Mouse (Mus musculus) intestine, embryonic 14.5 days (tissue): ENCODE data around the gene Th. TPM values are rescaled to one million over a fixed set of nuclear protein-coding genes. Genes with fewer than 3 reads are reported as not detected.

ENCODE experiments used
- ATAC-seq: fragments of 200-750 bp; cut with Nextera tagmentation; replicated peaks from 2 replicates; pipeline ENCODE4 v1.8.0; 2017; ENCODE audit warnings: low read depth, moderate number of reproducible peaks, moderate TSS enrichment, moderate library complexity; ENCODE audit not compliant: low FRiP score, low TSS enrichment
- DNase-seq: peaks from one replicate; pipeline ENCODE4 v3.0.0-alpha.2; 2018; ENCODE audit warnings: low spot score
- H3K27ac ChIP-seq: fragments of 300-500 bp; sonication (generic); 2 replicates; pipeline ENCODE4 v1.5.1; 2014; ENCODE audit warnings: low read depth, mild to moderate bottlenecking, control low read depth
- H3K27me3 ChIP-seq: fragments of 300-500 bp; sonication (generic); replicated peaks from 2 replicates; pipeline ENCODE4 v1.6.1; 2014; ENCODE audit warnings: low read length, control low read depth; ENCODE audit not compliant: control insufficient read depth, insufficient read depth
- H3K36me3 ChIP-seq: fragments of 300-500 bp; sonication (generic); 2 replicates; pipeline ENCODE4 v1.6.1; 2014; ENCODE audit warnings: low read length, control low read depth; ENCODE audit not compliant: control insufficient read depth, insufficient read depth
- H3K4me1 ChIP-seq: fragments of 300-500 bp; sonication (generic); replicated peaks from 2 replicates; pipeline ENCODE4 v1.6.1; 2014; ENCODE audit warnings: low read length, control low read depth, mixed read lengths; ENCODE audit not compliant: control insufficient read depth, insufficient read depth
- H3K4me2 ChIP-seq: fragments of 300-500 bp; sonication (generic); 2 replicates; pipeline ENCODE4 v1.6.1; 2014; ENCODE audit warnings: low read length
- H3K4me3 ChIP-seq: fragments of 300-500 bp; sonication (generic); 2 replicates; pipeline ENCODE4 v1.5.1; 2014; ENCODE audit warnings: low read depth, low read length, control low read depth, mixed read lengths
- H3K9ac ChIP-seq: fragments of 300-500 bp; sonication (generic); 2 replicates; pipeline ENCODE4 v1.6.1; 2014; ENCODE audit warnings: mild to moderate bottlenecking, low read length
- H3K9me3 ChIP-seq: fragments of 300-500 bp; sonication (generic); 2 replicates; pipeline ENCODE4 v1.6.1; 2016; ENCODE audit warnings: low read length, control low read depth; ENCODE audit not compliant: control insufficient read depth
- WGBS: fragments of 180-500 bp; shearing (Covaris S2); extraction: QIAGEN DNeasy Blood & Tissue Kit; methylation state at CpG from one replicate; pipeline ENCODE4 v1.1.7; 2014; 5-methylcytosine and 5-hydroxymethylcytosine counted together
- polyA plus RNA-seq: library from polyadenylated mRNA; unstranded; fragments of >200 nt; fragmentation: Nextera tagmentation; extraction: Ambion mirVana; gene quantifications from 2 replicates; pipeline ENCODE4 v1.2.1, GENCODE M21; 2014

Gene Th
- polyA plus RNA-seq, 1 experiment from 2014 or later, result 1.1 TPM

- DNase-seq, result no peak
- 75% methylated on average over 2 of the region's 2 CpGs for WGBS
Measured at GRCm38 (mm10) chr7:142910104-142910503, 20.8 kb downstream of the Th start.

GRCm38 (mm10) chr7:142909622-142910021, 21.3 kb downstream of the Th start:
- H3K36me3 ChIP-seq, result no peaks in the 10 kb centered on the region
- H3K27me3 ChIP-seq, result no peaks in the 10 kb centered on the region
- no peaks in the 10 kb centered on the region for H3K4me1 ChIP-seq
- no peak overlapping the region for H3K4me2 ChIP-seq
- no peak overlapping the region for H3K27ac ChIP-seq
- no peak overlapping the region for H3K9ac ChIP-seq
- ATAC-seq (no peak), DNase-seq (no peak)
- H3K9me3 ChIP-seq, result no peaks in the 10 kb centered on the region
- H3K4me3 ChIP-seq, result no peak overlapping the region
- WGBS, result 36% methylated on average over 2 of the region's 2 CpGs

More at GRCm38 (mm10) chr7:142910104-142910503, 20.8 kb downstream of the Th start:
- Histone ChIP-seq H3K27me3 (no peaks in the 10 kb centered on the region), H3K4me2 (no peak overlapping the region), H3K36me3 (no peaks in the 10 kb centered on the region), H3K4me3 (no peak overlapping the region), H3K9ac (no peak overlapping the region), H3K27ac (no peak overlapping the region), H3K9me3 (no peaks in the 10 kb centered on the region), H3K4me1 (no peaks in the 10 kb centered on the region)
- ATAC-seq, result no peak

- Histone ChIP-seq H3K36me3 (no peaks in the 10 kb centered on the region), H3K27me3 (no peaks in the 10 kb centered on the region), H3K27ac (no peak overlapping the region), H3K9ac (no peak overlapping the region), H3K9me3 (no peaks in the 10 kb centered on the region), H3K4me3 (no peak overlapping the region), H3K4me2 (no peak overlapping the region), H3K4me1 (no peaks in the 10 kb centered on the region)
- ATAC-seq, result no peak
- no peak for DNase-seq
- WGBS, result 63% methylated on average over 5 of the region's 5 CpGs
Measured at GRCm38 (mm10) chr7:142905606-142906005, 25.3 kb downstream of the Th start.

GRCm38 (mm10) chr7:142904331-142904730, 26.6 kb downstream of the Th start:
- Histone ChIP-seq H3K9ac (no peak overlapping the region), H3K9me3 (no peaks in the 10 kb centered on the region), H3K27me3 (0 out of 2 replicates have a peak, but pooled peaks cover under 1% of the 10 kb centered on the region), H3K27ac (no peak overlapping the region), H3K4me1 (no peaks in the 10 kb centered on the region), H3K4me2 (no peak overlapping the region), H3K36me3 (no peaks in the 10 kb centered on the region), H3K4me3 (no peak overlapping the region)
- no peak for ATAC-seq
- no peak for DNase-seq
- 62% methylated on average over 7 of the region's 7 CpGs for WGBS

GRCm38 (mm10) chr7:142902931-142903330, 28.0 kb downstream of the Th start:
- H3K4me3 ChIP-seq, result no peak overlapping the region
- no peaks in the 10 kb centered on the region for H3K4me1 ChIP-seq
- H3K27me3 ChIP-seq, result 0 out of 2 replicates have a peak, but pooled peaks cover 6% of the 10 kb centered on the region
- no peaks in the 10 kb centered on the region for H3K9me3 ChIP-seq
- H3K9ac ChIP-seq, result no peak overlapping the region
- H3K4me2 ChIP-seq, result no peak overlapping the region
- 23% methylated on average over 4 of the region's 4 CpGs for WGBS
- no peak overlapping the region for H3K27ac ChIP-seq
- DNase-seq (no peak), ATAC-seq (no peak)
- H3K36me3 ChIP-seq, result no peaks in the 10 kb centered on the region

- Histone ChIP-seq H3K27me3 (0 out of 2 replicates have a peak, but pooled peaks cover 6% of the 10 kb centered on the region), H3K36me3 (no peaks in the 10 kb centered on the region), H3K4me2 (no peak overlapping the region), H3K9ac (no peak overlapping the region), H3K4me3 (no peak overlapping the region), H3K4me1 (no peaks in the 10 kb centered on the region), H3K27ac (no peak overlapping the region), H3K9me3 (no peaks in the 10 kb centered on the region)
- DNase-seq, result no peak
- 60% methylated on average over 7 of the region's 7 CpGs for WGBS
- no peak for ATAC-seq
Measured at GRCm38 (mm10) chr7:142901774-142902173, 29.2 kb downstream of the Th start.

GRCm38 (mm10) chr7:142899872-142900271, 31.1 kb downstream of the Th start:
- 0 out of 2 replicates have a peak, but pooled peaks cover 6% of the 10 kb centered on the region for H3K27me3 ChIP-seq
- H3K27ac ChIP-seq, result no peak overlapping the region
- no peaks in the 10 kb centered on the region for H3K4me1 ChIP-seq
- ATAC-seq, result no peak
- H3K36me3 ChIP-seq, result no peaks in the 10 kb centered on the region
- H3K9ac ChIP-seq, result no peak overlapping the region
- DNase-seq, result no peak
- no peak overlapping the region for H3K4me2 ChIP-seq
- no peaks in the 10 kb centered on the region for H3K9me3 ChIP-seq
- H3K4me3 ChIP-seq, result no peak overlapping the region
- WGBS, result 67% methylated on average over 19 of the region's 19 CpGs

- no peaks in the 10 kb centered on the region for H3K36me3 ChIP-seq
- no peak overlapping the region for H3K9ac ChIP-seq
- H3K9me3 ChIP-seq, result no peaks in the 10 kb centered on the region
- WGBS, result 70% methylated on average over 1 of the region's 1 CpGs
- 0 out of 2 replicates have a peak, but pooled peaks cover 6% of the 10 kb centered on the region for H3K27me3 ChIP-seq
- H3K4me2 ChIP-seq, result no peak overlapping the region
- ATAC-seq, result no peak
- H3K27ac ChIP-seq, result no peak overlapping the region
- H3K4me1 ChIP-seq, result 0 out of 2 replicates have a peak, but pooled peaks cover 5% of the 10 kb centered on the region
- no peak overlapping the region for H3K4me3 ChIP-seq
- peak; percentile 46 for DNase-seq
Measured at GRCm38 (mm10) chr7:142897471-142897870, 33.5 kb downstream of the Th start.

- H3K4me1 ChIP-seq, result 0 out of 2 replicates have a peak, but pooled peaks cover 5% of the 10 kb centered on the region
- H3K36me3 ChIP-seq, result no peaks in the 10 kb centered on the region
- no peak overlapping the region for H3K4me2 ChIP-seq
- ATAC-seq (no peak), DNase-seq (peak; percentile 48)
- no peak overlapping the region for H3K27ac ChIP-seq
- H3K4me3 ChIP-seq, result no peak overlapping the region
- H3K9me3 ChIP-seq, result no peaks in the 10 kb centered on the region
- 80% methylated on average over 10 of the region's 10 CpGs for WGBS
- H3K9ac ChIP-seq, result no peak overlapping the region
- H3K27me3 ChIP-seq, result 0 out of 2 replicates have a peak, but pooled peaks cover 6% of the 10 kb centered on the region
Measured at GRCm38 (mm10) chr7:142895901-142896665, 34.8 kb downstream of the Th start.
